Mouse (Mus musculus) hindbrain, postnatal 0 days (tissue): ENCODE measurements around the gene Tmem251. TPM values are rescaled to one million over a fixed set of nuclear protein-coding genes. Genes with fewer than 3 reads are reported as not detected.

Experiments used
- ATAC-seq: fragments of 200-750 bp; cut with Nextera tagmentation; 2 replicates; pipeline ENCODE4 v1.8.0; 2017; ENCODE audit warnings: mild to moderate bottlenecking, moderate TSS enrichment, moderate library complexity
- DNase-seq: peaks from one replicate; pipeline ENCODE4 v3.0.0-alpha.2; 2015; ENCODE audit warnings: low spot score
- H3K27ac ChIP-seq: fragments of 300-500 bp; sonication (generic); 2 replicates; pipeline ENCODE4 v1.5.1; 2014; ENCODE audit warnings: mild to moderate bottlenecking
- H3K27me3 ChIP-seq: fragments of 300-500 bp; sonication (generic); 2 replicates; pipeline ENCODE4 v1.6.1; 2014; ENCODE audit warnings: low read length, mixed read lengths; ENCODE audit not compliant: insufficient read depth
- H3K36me3 ChIP-seq: fragments of 300-500 bp; sonication (generic); 2 replicates; pipeline ENCODE4 v1.6.1; 2014; ENCODE audit warnings: low read length, mixed read lengths; ENCODE audit not compliant: insufficient read depth
- H3K4me1 ChIP-seq: fragments of 300-500 bp; sonication (generic); 2 replicates; pipeline ENCODE4 v1.6.1; 2014; ENCODE audit warnings: antibody characterized with exemption, low read length, mixed read lengths; ENCODE audit not compliant: insufficient read depth
- H3K4me2 ChIP-seq: fragments of 300-500 bp; sonication (generic); 2 replicates; pipeline ENCODE4 v1.6.1; 2014; ENCODE audit warnings: low read depth, mild to moderate bottlenecking, low read length, moderate library complexity, mixed read lengths
- H3K4me3 ChIP-seq: fragments of 300-500 bp; sonication (generic); 2 replicates; pipeline ENCODE4 v1.5.1; 2014; ENCODE audit warnings: low read length
- H3K9ac ChIP-seq: fragments of 300-500 bp; sonication (generic); replicated peaks from 2 replicates; pipeline ENCODE4 v1.6.1; 2014; ENCODE audit warnings: mild to moderate bottlenecking, low read length, moderate library complexity, mixed read lengths
- H3K9me3 ChIP-seq: fragments of 300-500 bp; sonication (generic); 2 replicates; pipeline ENCODE4 v1.6.1; 2016; ENCODE audit warnings: low read length, mixed read lengths
- CTCF ChIP-seq: IDR thresholded peaks from 2 replicates; pipeline ENCODE4 v1.5.1; 2016; ENCODE audit warnings: antibody characterized with exemption, control low read depth, low read depth
- WGBS: fragments of 180-500 bp; shearing (Covaris S2); extraction: QIAGEN DNeasy Blood & Tissue Kit; methylation state at CpG from one replicate; pipeline ENCODE4 v1.1.7; 2014; 5-methylcytosine and 5-hydroxymethylcytosine counted together
- polyA plus RNA-seq: library from polyadenylated mRNA; unstranded; fragments of >200 nt; fragmentation: Nextera tagmentation; extraction: Ambion mirVana; gene quantifications from 2 replicates; pipeline ENCODE4 v1.2.1, GENCODE M21; 2015
- total RNA-seq: library from RNA; depleted of rRNA; stranded (reverse); fragments of >200 nt; gene quantifications from 2 replicates; pipeline ENCODE4 v1.2.3, GENCODE M21; 2014; rRNA removed

Gene Tmem251
- total and polyA plus RNA-seq, 2 experiments from 2014 or later: 7.1 to 12.2 TPM

DNA sequence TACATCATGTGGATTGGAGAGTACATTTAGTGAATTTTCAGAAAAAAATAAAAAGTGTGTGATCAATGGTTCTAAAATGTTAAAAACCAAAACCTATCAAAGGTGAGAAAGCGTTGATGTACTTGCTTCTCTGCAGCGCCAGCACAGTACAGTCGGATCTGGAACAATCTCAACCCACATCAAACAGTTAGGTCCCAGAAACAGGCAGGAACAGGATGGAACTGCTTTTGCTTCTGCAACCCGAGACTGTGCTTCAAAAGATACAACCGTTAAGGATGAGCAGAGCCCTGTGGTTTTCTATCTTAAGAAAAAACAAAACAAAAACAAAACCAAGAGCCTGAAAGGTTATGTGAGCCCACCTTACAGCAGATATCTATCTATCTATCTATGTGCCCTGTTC is 39.3 kb downstream of the Tmem251 start:
- H3K4me3 ChIP-seq: no peak overlapping the region
- ATAC-seq (no peak), DNase-seq (no peak)
- H3K27ac ChIP-seq: no peak overlapping the region
- no peaks in the 10 kb centered on the region for H3K27me3 ChIP-seq
- H3K9ac ChIP-seq: no peak overlapping the region
- no peak for TF ChIP-seq CTCF
- H3K9me3 ChIP-seq: no peaks in the 10 kb centered on the region
- peaks cover 18% of the 10 kb centered on the region for H3K36me3 ChIP-seq
- H3K4me2 ChIP-seq: no peak overlapping the region
- WGBS: 95% methylated on average over 5 of the region's 5 CpGs
- H3K4me1 ChIP-seq: no peaks in the 10 kb centered on the region

DNA sequence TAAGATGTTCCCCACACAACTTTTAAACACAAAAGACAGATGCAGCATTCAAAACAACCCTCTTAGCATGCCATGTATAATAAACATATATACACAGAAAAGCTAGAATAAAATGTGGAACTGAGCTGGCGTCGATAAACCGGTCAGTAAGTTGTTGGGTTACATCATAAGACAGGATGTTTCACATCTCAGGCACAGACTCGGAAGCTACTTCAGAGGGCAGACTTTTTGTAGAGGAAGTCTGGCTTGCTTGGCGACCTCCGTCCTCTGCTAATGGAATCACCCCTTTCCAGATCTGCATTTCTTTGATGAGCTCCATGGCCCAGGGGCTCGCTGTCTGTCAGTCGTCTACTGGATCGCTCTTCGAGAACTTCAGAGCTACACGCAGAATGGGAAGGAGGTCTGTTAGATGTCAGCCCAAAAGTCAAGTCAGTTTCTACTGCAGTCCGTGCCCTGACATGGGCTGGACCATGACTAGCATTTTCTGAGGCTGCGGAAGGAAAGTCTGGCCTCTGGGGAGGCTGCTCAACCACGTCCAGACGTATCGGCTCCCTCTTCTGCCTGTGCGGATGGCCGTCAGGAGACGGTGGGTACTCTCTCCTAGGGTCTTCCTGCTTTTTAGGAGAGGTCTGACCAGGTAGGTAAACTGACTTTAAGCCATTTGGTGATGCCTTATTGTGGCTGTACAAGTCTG is 41.5 kb downstream of the Tmem251 start:
- Histone ChIP-seq H3K9me3 (no peaks in the 10 kb centered on the region), H3K4me1 (no peaks in the 10 kb centered on the region), H3K27me3 (no peaks in the 10 kb centered on the region), H3K9ac (no peak overlapping the region), H3K27ac (no peak overlapping the region), H3K36me3 (peaks cover 24% of the 10 kb centered on the region), H3K4me2 (no peak overlapping the region), H3K4me3 (no peak overlapping the region)
- TF ChIP-seq CTCF: no peak
- 87% methylated on average over 19 of the region's 19 CpGs for WGBS
- no peak for DNase-seq
- no peak for ATAC-seq

DNA sequence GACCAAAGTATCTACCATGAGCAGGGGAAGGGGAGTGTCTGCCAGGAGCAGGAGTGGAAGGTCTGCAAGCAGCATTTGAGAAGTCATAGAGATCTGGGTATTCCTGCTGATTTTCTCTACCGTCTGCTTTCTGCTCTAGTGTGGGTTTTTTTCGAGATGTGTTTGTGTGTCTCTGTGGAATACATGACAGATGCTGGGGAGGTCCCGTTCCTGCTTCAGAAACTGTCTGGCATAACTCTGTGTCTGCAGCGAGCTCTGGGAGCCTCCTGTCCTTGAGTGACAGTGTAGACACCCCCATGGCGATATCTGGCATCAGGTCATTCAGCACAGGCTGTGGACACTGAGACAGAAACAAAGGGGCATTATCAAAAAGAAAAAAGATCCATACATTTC is 42.0 kb downstream of the Tmem251 start:
- Histone ChIP-seq H3K4me2 (no peak overlapping the region), H3K9me3 (no peaks in the 10 kb centered on the region), H3K9ac (no peak overlapping the region), H3K27me3 (no peaks in the 10 kb centered on the region), H3K27ac (no peak overlapping the region), H3K36me3 (peaks cover 29% of the 10 kb centered on the region), H3K4me3 (no peak overlapping the region), H3K4me1 (no peaks in the 10 kb centered on the region)
- TF ChIP-seq CTCF: no peak
- no peak for ATAC-seq
- no peak for DNase-seq
- WGBS: 62% methylated on average over 5 of the region's 5 CpGs

DNA sequence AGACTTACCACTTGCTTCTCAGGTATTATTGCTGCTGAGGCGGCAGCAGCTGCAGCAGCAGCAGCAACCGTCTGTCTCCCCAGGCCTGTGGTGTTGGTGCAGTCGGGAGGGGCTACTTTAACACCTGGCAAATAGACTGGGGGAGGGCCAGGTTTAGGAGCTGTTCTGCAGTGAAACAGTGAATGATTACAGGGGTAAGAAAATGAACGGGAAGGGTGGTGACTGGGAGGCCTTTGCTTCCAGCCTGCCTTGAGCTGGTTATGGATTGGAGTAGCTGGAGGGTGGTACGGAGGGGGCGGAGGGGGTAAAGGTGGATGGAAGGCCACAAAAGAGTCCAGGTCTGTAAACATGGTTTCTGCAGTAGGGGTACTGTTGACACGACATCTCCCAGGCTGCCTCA is 44.4 kb downstream of the Tmem251 start:
- Histone ChIP-seq H3K9ac (no peak overlapping the region), H3K27me3 (no peaks in the 10 kb centered on the region), H3K4me2 (no peak overlapping the region), H3K36me3 (peaks cover 34% of the 10 kb centered on the region), H3K9me3 (no peaks in the 10 kb centered on the region), H3K4me3 (no peak overlapping the region), H3K4me1 (no peaks in the 10 kb centered on the region), H3K27ac (no peak overlapping the region)
- TF ChIP-seq CTCF: no peak
- DNase-seq (no peak), ATAC-seq (no peak)
- WGBS: 88% methylated on average over 7 of the region's 7 CpGs

Other genes starting within 250 kb of the Tmem251 start
- gene Chga, start 188.8 kb upstream of the Tmem251 start, total RNA-seq: 160 and 171 TPM in 2 replicates
- 254 and 255 TPM in 2 replicates for gene Chga, start 188.8 kb upstream of the Tmem251 start, polyA plus RNA-seq
- 69.0 and 73.9 TPM in 2 replicates for gene Itpk1, start 38.8 kb upstream of the Tmem251 start, total RNA-seq
- gene Itpk1, start 38.8 kb upstream of the Tmem251 start, polyA plus RNA-seq: 34.1 and 35.7 TPM in 2 replicates
- 13.9 and 20.7 TPM in 2 replicates for gene Moap1, start 101 bp upstream of the Tmem251 start, total RNA-seq
- gene Moap1, start 101 bp upstream of the Tmem251 start, polyA plus RNA-seq: 62.3 and 64.9 TPM in 2 replicates
- not detected in 2 replicates for gene Gm28051, start 14.0 kb downstream of the Tmem251 start, total RNA-seq
- not detected in 2 replicates for gene Gm28051, start 14.0 kb downstream of the Tmem251 start, polyA plus RNA-seq
- 10.2 and 10.8 TPM in 2 replicates for gene Gon7, start 14.0 kb downstream of the Tmem251 start, total RNA-seq
- 31.4 and 33.9 TPM in 2 replicates for gene Gon7, start 14.0 kb downstream of the Tmem251 start, polyA plus RNA-seq
- gene Ubr7, start 14.2 kb downstream of the Tmem251 start, total RNA-seq: 47.2 and 49.2 TPM in 2 replicates
- 26.2 and 28.1 TPM in 2 replicates for gene Ubr7, start 14.2 kb downstream of the Tmem251 start, polyA plus RNA-seq
- gene Gm20604, start 14.9 kb downstream of the Tmem251 start, total RNA-seq: 16.2 and 18.8 TPM in 2 replicates
- gene Gm20604, start 14.9 kb downstream of the Tmem251 start, polyA plus RNA-seq: 46.2 and 48.1 TPM in 2 replicates
- gene Btbd7, start 134.7 kb downstream of the Tmem251 start, total RNA-seq: 27.3 and 30.9 TPM in 2 replicates
- gene Btbd7, start 134.7 kb downstream of the Tmem251 start, polyA plus RNA-seq: 9.7 TPM in 2 replicates
- not detected in 2 replicates for gene Cox8c, start 155.6 kb downstream of the Tmem251 start, total RNA-seq
- not detected in 2 replicates for gene Cox8c, start 155.6 kb downstream of the Tmem251 start, polyA plus RNA-seq
- 37.7 and 40.7 TPM in 2 replicates for gene Unc79, start 205.1 kb downstream of the Tmem251 start, total RNA-seq
- gene Unc79, start 205.1 kb downstream of the Tmem251 start, polyA plus RNA-seq: 4.2 and 4.7 TPM in 2 replicates